Mouse (Mus musculus) liver, adult 2 months (tissue): ENCODE results near the gene Fgd3.

Experiments used
- CTCF ChIP-seq: fragments of 200-500 bp; IDR thresholded peaks from 2 replicates; pipeline ENCODE4 v1.5.1; 2011; ENCODE audit warnings: low read depth, low read length, control low read depth
- POLR2A ChIP-seq: fragments of 200-500 bp; IDR thresholded peaks from 2 replicates; pipeline ENCODE4 v1.6.1; 2011; ENCODE audit warnings: low read length, control low read depth; ENCODE audit not compliant: insufficient read depth; ENCODE audit errors: extremely low read depth

DNA sequence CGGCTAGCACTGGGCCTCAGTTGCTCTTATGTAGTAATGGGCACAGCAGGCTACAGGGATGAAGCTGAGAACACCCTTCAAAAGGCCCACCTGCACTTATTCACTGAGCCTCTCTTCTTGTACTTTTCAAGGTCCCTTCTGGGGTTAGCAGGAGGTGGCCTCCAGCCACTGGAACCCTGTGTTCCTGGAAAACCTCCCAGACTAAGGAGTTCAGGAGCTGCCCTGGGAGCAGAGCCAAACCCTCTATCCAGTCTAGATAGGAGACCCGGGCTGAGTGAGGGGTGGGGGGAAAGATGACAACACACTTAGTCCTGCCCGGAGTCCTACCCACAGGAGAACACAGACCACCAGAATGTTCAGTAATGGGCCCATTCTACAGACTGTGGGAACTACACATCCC is 74.1 kb downstream of the Fgd3 start:
- TF ChIP-seq CTCF (no peak), POLR2A (no peak)
